Mouse (Mus musculus) midbrain, embryonic 15.5 days (tissue): Measurements from ENCODE around the gene Cpe. TPM values are rescaled to one million over a fixed set of nuclear protein-coding genes. Genes with fewer than 3 reads are reported as not detected.

Experiments
- ATAC-seq: fragments of 200-750 bp; cut with Nextera tagmentation; replicated peaks from 2 replicates; pipeline ENCODE4 v1.8.0; 2017; ENCODE audit warnings: moderate TSS enrichment
- H3K27ac ChIP-seq: fragments of 300-500 bp; sonication (generic); 2 replicates; pipeline ENCODE4 v1.5.1; 2015; ENCODE audit warnings: mild to moderate bottlenecking, inconsistent platforms
- H3K27me3 ChIP-seq: fragments of 300-500 bp; sonication (generic); replicated peaks from 2 replicates; pipeline ENCODE4 v1.6.1; 2015; ENCODE audit warnings: inconsistent platforms
- H3K36me3 ChIP-seq: fragments of 300-500 bp; sonication (generic); replicated peaks from 2 replicates; pipeline ENCODE4 v1.6.1; 2015; ENCODE audit warnings: inconsistent platforms
- H3K4me1 ChIP-seq: fragments of 300-500 bp; sonication (generic); 2 replicates; pipeline ENCODE4 v1.6.1; 2015; ENCODE audit warnings: inconsistent platforms
- H3K4me2 ChIP-seq: fragments of 300-500 bp; sonication (generic); 2 replicates; pipeline ENCODE4 v1.6.1; 2015; ENCODE audit warnings: inconsistent platforms, mild to moderate bottlenecking, moderate library complexity
- H3K4me3 ChIP-seq: fragments of 300-500 bp; sonication (generic); 2 replicates; pipeline ENCODE4 v1.5.1; 2015; ENCODE audit warnings: mild to moderate bottlenecking, inconsistent platforms
- H3K9ac ChIP-seq: fragments of 300-500 bp; sonication (generic); 2 replicates; pipeline ENCODE4 v1.6.1; 2015; ENCODE audit warnings: mild to moderate bottlenecking, inconsistent platforms
- H3K9me3 ChIP-seq: fragments of 300-500 bp; sonication (generic); 2 replicates; pipeline ENCODE4 v1.6.1; 2016; ENCODE audit warnings: inconsistent platforms
- WGBS: fragments of 180-500 bp; shearing (Covaris S2); methylation state at CpG from one replicate; pipeline ENCODE4 v1.1.7; 2015; ENCODE audit warnings: mixed read lengths; 5-methylcytosine and 5-hydroxymethylcytosine counted together
- polyA plus RNA-seq: library from polyadenylated mRNA; unstranded; fragments of >200 nt; fragmentation: Nextera tagmentation; extraction: Ambion mirVana; gene quantifications from 2 replicates; pipeline ENCODE4 v1.2.1, GENCODE M21; 2015

The Cpe gene
- polyA plus RNA-seq, 1 experiment from 2014 or later, result 862 TPM

DNA sequence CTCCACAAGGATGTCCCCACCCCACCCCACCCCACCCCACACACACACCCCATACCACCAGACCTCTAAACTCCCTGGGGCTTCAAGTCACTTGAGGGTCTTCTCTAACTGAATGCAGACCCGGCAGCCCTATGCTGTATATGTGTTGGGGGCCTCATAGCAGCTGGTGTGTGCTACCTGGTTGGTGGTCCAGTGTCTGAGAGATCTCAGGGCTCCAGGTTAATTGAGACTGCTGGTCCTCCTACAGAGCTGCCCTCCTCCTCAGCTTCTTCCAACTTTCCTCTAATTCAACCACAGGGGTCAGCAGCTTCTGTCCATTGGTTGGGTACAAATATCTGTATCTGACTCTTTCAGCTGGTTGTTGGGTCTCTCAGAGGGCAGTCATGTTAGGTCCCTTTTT lies 102.4 kb downstream of the Cpe start:
- ATAC-seq, result no peak
- 100% methylated on average over 1 of the region's 1 CpGs for WGBS
- no peaks in the 10 kb centered on the region for H3K9me3 ChIP-seq

DNA sequence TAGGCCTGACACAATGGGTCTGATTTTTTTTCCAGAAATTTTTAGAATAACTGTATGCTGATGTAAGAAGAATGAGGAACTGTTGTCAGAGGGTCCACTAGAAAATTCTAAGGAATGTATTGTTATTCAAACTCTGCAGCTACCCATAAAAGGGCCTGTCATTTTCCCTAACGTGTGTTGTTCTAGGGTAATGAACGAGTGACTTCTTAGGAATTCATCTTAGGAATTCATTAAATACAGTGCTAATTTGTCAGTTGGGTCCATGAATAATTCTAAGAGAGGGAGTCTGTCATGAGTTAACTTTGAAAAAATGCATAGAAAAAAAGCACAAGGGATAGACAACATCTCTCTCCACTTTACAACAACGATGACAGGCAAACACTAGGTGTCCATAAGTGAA lies 110.0 kb downstream of the Cpe start:
- no peak for ATAC-seq
- Histone ChIP-seq H3K36me3 (no peaks in the 10 kb centered on the region), H3K27ac (no peak overlapping the region), H3K9ac (no peak overlapping the region), H3K27me3 (no peaks in the 10 kb centered on the region), H3K4me3 (no peak overlapping the region), H3K4me2 (no peak overlapping the region), H3K4me1 (no peaks in the 10 kb centered on the region), H3K9me3 (no peaks in the 10 kb centered on the region)
- WGBS, result 55% methylated on average over 3 of the region's 3 CpGs

More for the DNA sequence above, 102.4 kb downstream of the Cpe start:
- H3K4me3 ChIP-seq, result no peak overlapping the region
- no peak overlapping the region for H3K9ac ChIP-seq
- H3K27me3 ChIP-seq, result no peaks in the 10 kb centered on the region
- no peak overlapping the region for H3K4me2 ChIP-seq
- H3K27ac ChIP-seq, result no peak overlapping the region
- no peaks in the 10 kb centered on the region for H3K4me1 ChIP-seq
- H3K36me3 ChIP-seq, result peaks cover 28% of the 10 kb centered on the region

DNA sequence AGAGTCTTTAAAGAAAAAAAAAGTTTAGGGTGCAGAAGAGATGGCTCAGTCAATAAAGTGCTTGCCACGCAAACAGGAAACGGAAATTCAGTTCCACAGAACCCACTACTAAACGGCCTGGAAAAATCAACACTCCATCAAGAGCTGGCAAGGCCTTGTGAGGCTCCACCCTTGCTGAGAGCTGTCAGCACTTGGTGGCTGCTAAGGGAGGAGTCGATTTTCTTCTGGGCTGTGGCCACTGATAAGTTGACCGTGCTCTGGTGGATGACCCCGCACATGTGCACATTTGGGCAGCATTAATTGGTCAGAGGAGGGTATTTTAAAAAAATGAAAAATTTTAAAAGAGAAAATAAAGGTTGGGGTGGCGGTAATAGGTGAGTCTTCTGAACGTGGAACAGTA lies 114.6 kb downstream of the Cpe start:
- H3K27me3 ChIP-seq, result no peaks in the 10 kb centered on the region
- whole genome bisulfite sequencing, result 89% methylated on average over 8 of the region's 8 CpGs
- H3K27ac ChIP-seq, result no peak overlapping the region
- H3K4me3 ChIP-seq, result no peak overlapping the region
- H3K4me1 ChIP-seq, result no peaks in the 10 kb centered on the region
- no peaks in the 10 kb centered on the region for H3K9me3 ChIP-seq
- ATAC-seq, result no peak
- no peak overlapping the region for H3K4me2 ChIP-seq
- no peaks in the 10 kb centered on the region for H3K36me3 ChIP-seq
- no peak overlapping the region for H3K9ac ChIP-seq

DNA sequence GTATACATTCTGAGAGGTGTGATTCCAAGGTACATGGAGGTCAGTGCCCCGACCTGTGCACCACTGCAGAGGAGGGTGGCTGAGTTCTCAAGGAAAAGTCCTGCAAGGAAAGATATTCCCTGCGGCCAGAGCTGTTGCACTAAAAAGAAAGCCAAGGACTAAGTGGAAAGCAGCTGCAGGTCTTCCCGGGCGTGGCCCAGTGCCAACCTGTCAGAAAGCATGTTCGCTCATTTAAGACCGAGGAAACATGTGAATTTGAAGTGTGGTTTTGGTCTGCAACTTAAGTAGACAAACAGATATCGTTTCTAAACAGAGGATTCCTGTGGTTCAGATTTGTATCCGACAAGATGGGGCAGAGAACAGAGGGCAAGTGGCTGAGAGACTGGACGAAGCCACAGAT lies 117.9 kb downstream of the Cpe start:
- H3K4me2 ChIP-seq, result no peak overlapping the region
- no peaks in the 10 kb centered on the region for H3K27me3 ChIP-seq
- no peak overlapping the region for H3K27ac ChIP-seq
- no peaks in the 10 kb centered on the region for H3K9me3 ChIP-seq
- ATAC-seq, result no peak
- H3K9ac ChIP-seq, result no peak overlapping the region
- H3K4me3 ChIP-seq, result no peak overlapping the region
- WGBS, result 90% methylated on average over 9 of the region's 9 CpGs
- no peaks in the 10 kb centered on the region for H3K36me3 ChIP-seq
- H3K4me1 ChIP-seq, result no peaks in the 10 kb centered on the region

DNA sequence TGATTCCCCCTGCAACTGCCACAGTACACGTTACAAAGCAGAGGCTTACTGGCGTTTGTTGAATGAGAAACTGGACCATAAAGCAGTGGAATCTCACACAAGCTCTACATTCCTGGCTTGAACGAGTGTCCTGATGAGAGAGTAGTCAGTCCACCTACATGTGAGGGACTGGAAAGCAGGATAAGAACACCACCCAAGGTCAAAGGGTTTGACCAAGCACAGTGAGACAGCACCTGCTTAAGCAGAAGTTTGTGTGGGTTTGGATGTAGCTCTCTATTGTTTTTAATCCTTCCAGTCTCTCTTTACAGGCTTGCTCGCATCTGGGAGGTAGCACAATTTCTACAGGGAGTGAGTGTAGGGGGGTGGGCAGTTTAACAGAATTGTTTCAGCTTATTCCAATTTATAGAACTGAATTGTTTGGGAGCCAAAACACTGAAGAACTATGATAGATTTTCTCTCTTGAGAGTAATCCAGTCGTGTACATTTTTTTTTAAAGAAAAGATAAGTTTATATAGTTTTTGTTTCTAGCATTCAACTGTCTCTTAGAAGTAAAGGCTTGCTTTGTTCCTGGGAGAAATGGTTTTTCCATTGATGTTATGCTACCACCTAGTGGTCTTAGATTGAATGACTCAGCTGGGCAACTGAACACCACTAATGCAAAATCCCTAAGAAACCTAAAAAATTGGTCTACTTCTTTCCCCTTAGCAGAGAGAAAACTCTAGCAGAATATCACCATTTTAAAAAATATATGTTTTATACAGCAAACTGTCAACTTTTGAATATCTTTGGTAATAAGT lies 144.6 kb downstream of the Cpe start:
- WGBS, result 29% methylated on average over 5 of the region's 5 CpGs
- Histone ChIP-seq H3K27me3 (no peaks in the 10 kb centered on the region), H3K27ac (no peak overlapping the region), H3K36me3 (no peaks in the 10 kb centered on the region), H3K9me3 (no peaks in the 10 kb centered on the region), H3K4me2 (no peak overlapping the region), H3K4me3 (no peak overlapping the region), H3K9ac (no peak overlapping the region), H3K4me1 (peaks cover 4% of the 10 kb centered on the region; the same call in 1 of the 2 replicates)
- peak; percentile 84 for ATAC-seq

DNA sequence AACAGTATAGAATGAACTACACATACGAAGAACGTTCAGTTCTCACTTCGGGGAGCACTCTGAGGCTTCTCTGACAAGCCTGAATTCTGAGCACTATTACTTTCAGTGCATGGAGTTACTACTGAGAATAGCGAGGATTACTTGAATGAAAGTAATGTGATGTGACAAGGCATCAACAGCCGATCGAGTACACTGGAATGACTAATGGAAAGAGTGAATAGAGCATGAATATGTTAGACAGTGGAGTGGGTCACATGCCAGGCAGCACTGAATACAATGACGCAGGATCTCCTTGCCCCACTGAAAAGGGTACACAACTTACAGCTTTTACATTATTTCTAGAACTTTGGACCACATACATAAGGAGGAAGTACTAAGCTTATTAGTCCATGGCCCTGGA lies 149.4 kb downstream of the Cpe start:
- H3K4me1 ChIP-seq, result peaks cover 4% of the 10 kb centered on the region; the same call in 1 of the 2 replicates
- no peak overlapping the region for H3K4me2 ChIP-seq
- WGBS, result 52% methylated on average over 7 of the region's 7 CpGs
- no peak overlapping the region for H3K4me3 ChIP-seq
- no peak overlapping the region for H3K27ac ChIP-seq
- no peak for ATAC-seq
- no peaks in the 10 kb centered on the region for H3K27me3 ChIP-seq
- H3K9me3 ChIP-seq, result no peaks in the 10 kb centered on the region
- no peaks in the 10 kb centered on the region for H3K36me3 ChIP-seq
- H3K9ac ChIP-seq, result no peak overlapping the region

Other genes with a start within 250 kb of the Cpe start
- 153 and 156 TPM in 2 replicates for gene Msmo1, start 40.7 kb upstream of the Cpe start, polyA plus RNA-seq
- 43.4 and 43.8 TPM in 2 replicates for gene Klhl2, start 157.0 kb upstream of the Cpe start, polyA plus RNA-seq